ENCODE assay signal across 17 mouse cellular contexts in the genomic region with DNA sequence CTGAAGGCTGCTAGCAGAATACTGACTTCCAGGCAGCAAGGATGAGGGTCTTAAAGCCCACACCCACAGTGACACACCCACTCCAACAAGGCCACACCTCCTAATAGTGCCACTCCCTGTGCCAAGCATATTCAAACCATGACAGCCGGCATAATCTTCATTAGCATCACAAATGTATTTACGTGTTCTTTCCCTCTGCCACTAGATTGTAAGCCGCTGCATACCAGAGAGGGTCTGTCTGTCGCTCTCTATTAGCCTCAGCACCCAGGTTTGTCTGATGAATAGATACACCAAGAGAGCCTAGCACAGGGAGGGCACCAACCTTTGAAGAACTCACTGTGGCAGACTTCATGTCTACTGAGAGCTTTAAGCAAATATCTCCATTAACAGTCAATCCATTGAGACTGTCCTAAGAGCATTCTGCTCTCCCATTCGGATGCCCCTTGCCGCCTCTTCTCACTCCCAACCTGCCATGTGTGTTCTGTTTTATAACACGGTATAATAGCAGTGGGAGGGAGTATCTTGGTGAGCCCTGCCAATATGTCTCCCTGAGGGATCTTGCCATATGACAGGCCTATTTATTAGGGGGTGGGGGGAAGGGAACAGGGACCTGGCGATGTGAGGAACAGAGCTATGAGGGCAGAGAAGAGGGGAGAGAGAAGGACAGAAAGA. TPM values are rescaled to one million over a fixed set of nuclear protein-coding genes. Genes with fewer than 3 reads are reported as not detected.
DNase-seq lines count a peak whose midpoint lies in the region; ATAC-seq and TF ChIP-seq lines count a peak whose summit lies in the region.
"Had no signal": no experiment of that assay in that cellular context is flagged by ENCODE, and none has a peak within 500 bp of the region (broad histone marks: within the 10 kb centered on the region; RNA-seq: fewer than 3 reads in every experiment).

No protein-coding gene starts in this region.

- peaks cover 4% of the 10 kb centered on the region; the same call in 1 of the 2 replicates for H3K9me3 ChIP-seq in hindbrain, embryonic 12.5 days (replicated peaks)
- H3K9me3 ChIP-seq in hindbrain, embryonic 10.5 days, result peaks cover 6% of the 10 kb centered on the region; the same call in 1 of the 2 replicates
- no peaks in the 10 kb centered on the region for H3K9me3 ChIP-seq in hindbrain, postnatal 0 days (ENCODE audit: low read length)
- H3K9me3 ChIP-seq in liver, embryonic 12.5 days (replicated peaks), result peaks cover 3% of the 10 kb centered on the region; the same call in 1 of the 2 replicates
- H3K9me3 ChIP-seq: heart, embryonic 10.5 days; limb, embryonic 10.5 days; lung, embryonic 15.5 days had no signal

- peak overlapping the region; percentile 37; the same call in 1 of the 2 replicates for H3K27ac ChIP-seq in hindbrain, embryonic 12.5 days
- H3K27ac ChIP-seq in hindbrain, embryonic 10.5 days, result no peak overlapping the region
- H3K27ac ChIP-seq in hindbrain, postnatal 0 days, result no peak overlapping the region
- no peak overlapping the region for H3K27ac ChIP-seq in liver, embryonic 12.5 days
- H3K27ac ChIP-seq: heart, embryonic 10.5 days; limb, embryonic 10.5 days; lung, embryonic 15.5 days; macrophage had no signal

- no peak overlapping the region for H3K4me2 ChIP-seq in hindbrain, embryonic 12.5 days (replicated peaks)
- H3K4me2 ChIP-seq in hindbrain, postnatal 0 days (ENCODE audit: low read depth, low read length), result no peak overlapping the region
- no peak overlapping the region for H3K4me2 ChIP-seq in liver, embryonic 12.5 days
- H3K4me2 ChIP-seq: liver, embryonic 11.5 days; lung, embryonic 15.5 days had no signal

- ATAC-seq in hindbrain, embryonic 12.5 days (ENCODE audit: low FRiP score), result peak; percentile 69
- peak; percentile 64 for ATAC-seq in hindbrain, postnatal 0 days
- no peak for ATAC-seq in liver, embryonic 12.5 days
- ATAC-seq: intestine, postnatal 0 days had no signal

- no peak overlapping the region for H3K9ac ChIP-seq in hindbrain, embryonic 12.5 days
- H3K9ac ChIP-seq in hindbrain, postnatal 0 days (replicated peaks; ENCODE audit: low read length), result no peak overlapping the region
- no peak overlapping the region for H3K9ac ChIP-seq in liver, embryonic 12.5 days
- H3K9ac ChIP-seq: lung, embryonic 15.5 days had no signal

- H3K4me3 ChIP-seq in hindbrain, embryonic 12.5 days, result no peak overlapping the region
- no peak overlapping the region for H3K4me3 ChIP-seq in hindbrain, embryonic 10.5 days
- H3K4me3 ChIP-seq in hindbrain, postnatal 0 days (ENCODE audit: low read length), result no peak overlapping the region
- no peak overlapping the region for H3K4me3 ChIP-seq in liver, embryonic 12.5 days
- H3K4me3 ChIP-seq: heart, embryonic 10.5 days; limb, embryonic 10.5 days; lung, embryonic 15.5 days had no signal

- no peaks in the 10 kb centered on the region for H3K36me3 ChIP-seq in hindbrain, embryonic 12.5 days
- no peaks in the 10 kb centered on the region for H3K36me3 ChIP-seq in hindbrain, embryonic 10.5 days
- no peaks in the 10 kb centered on the region for H3K36me3 ChIP-seq in hindbrain, postnatal 0 days (ENCODE audit: insufficient read depth, low read length)
- H3K36me3 ChIP-seq in liver, embryonic 12.5 days, result no peaks in the 10 kb centered on the region
- H3K36me3 ChIP-seq: heart, embryonic 10.5 days; limb, embryonic 10.5 days; lung, embryonic 15.5 days had no signal

- peaks cover 7% of the 10 kb centered on the region for H3K4me1 ChIP-seq in hindbrain, embryonic 12.5 days
- H3K4me1 ChIP-seq in hindbrain, embryonic 10.5 days (replicated peaks), result peaks cover 7% of the 10 kb centered on the region; the same call in 1 of the 2 replicates
- H3K4me1 ChIP-seq in hindbrain, postnatal 0 days (ENCODE audit: insufficient read depth, low read length), result no peaks in the 10 kb centered on the region
- no peaks in the 10 kb centered on the region for H3K4me1 ChIP-seq in liver, embryonic 12.5 days
- H3K4me1 ChIP-seq: heart, embryonic 10.5 days; limb, embryonic 10.5 days; lung, embryonic 15.5 days had no signal

- WGBS in hindbrain, embryonic 12.5 days, result 41% methylated on average over 8 of the region's 8 CpGs
- WGBS in hindbrain, embryonic 10.5 days, result 65% methylated on average over 8 of the region's 8 CpGs
- 26% methylated on average over 8 of the region's 8 CpGs for WGBS in hindbrain, postnatal 0 days
- WGBS in liver, embryonic 12.5 days (ENCODE audit: insufficient replicate concordance), result 53% methylated on average over 8 of the region's 8 CpGs

- TF ChIP-seq CTCF in hindbrain, postnatal 0 days (IDR thresholded peaks at IDR 0.05; ENCODE audit: low read depth), result no peak

- no peak for DNase-seq in hindbrain, embryonic 10.5 days (ENCODE audit: low spot score)
- DNase-seq in MN1 (ENCODE audit: low spot score) (peak; percentile 62), ZHBTc4 (ENCODE audit: low read depth, low spot score) (peak; percentile 32)
- DNase-seq in hindbrain, postnatal 0 days (ENCODE audit: low spot score), result no peak
- DNase-seq in heart, adult 18-20 months, result no peak
- DNase-seq in thymus, postnatal 14 days, result no peak
- DNase-seq: cerebellum, adult 18-20 months; gastrocnemius, postnatal 10 days; retina, postnatal 1 day had no signal

- H3K27me3 ChIP-seq in hindbrain, embryonic 12.5 days, result no peaks in the 10 kb centered on the region
- H3K27me3 ChIP-seq in hindbrain, embryonic 10.5 days (ENCODE audit: insufficient read depth, poor library complexity, severe bottlenecking), result no peaks in the 10 kb centered on the region; the same call in 1 of the 2 replicates
- no peaks in the 10 kb centered on the region for H3K27me3 ChIP-seq in hindbrain, postnatal 0 days (ENCODE audit: insufficient read depth, low read length)
- peaks cover 7% of the 10 kb centered on the region; the same call in 1 of the 2 replicates for H3K27me3 ChIP-seq in liver, embryonic 12.5 days (replicated peaks)
- H3K27me3 ChIP-seq: lung, embryonic 15.5 days had no signal

RNA-seq across cellular contexts. Expression of a gene that starts 30.3 kb away (rescaled TPM):
- 17.0 and 18.9 TPM in 2 replicates for polyA plus RNA-seq in hindbrain, embryonic 12.5 days (2016; fragmentation: Nextera tagmentation; extraction: Ambion mirVana)
- 14.2 and 18.2 TPM in 2 replicates for polyA plus RNA-seq in hindbrain, embryonic 10.5 days (2016; fragmentation: Nextera tagmentation; extraction: Ambion mirVana)
- total RNA-seq in hindbrain, postnatal 0 days (2014; rRNA removed), result 28.0 and 29.7 TPM in 2 replicates
- polyA plus RNA-seq in hindbrain, postnatal 0 days (2015; fragmentation: Nextera tagmentation; extraction: Ambion mirVana), result 22.6 and 22.9 TPM in 2 replicates
- total RNA-seq in heart, adult 18-20 months (2021), result 10 to 100 TPM; 27.9 to 28.6 TPM
- polyA plus RNA-seq in liver, embryonic 12.5 days (2016; fragmentation: Nextera tagmentation; extraction: Ambion mirVana), result 9.5 and 10.2 TPM in 2 replicates

Comparison
In these comparisons a context has a peak if more than half of its experiments do, and no peak if none do; other contexts are left out.
1. DNase-seq: peak in MN1 (single experiment) and ZHBTc4 (single experiment); none in hindbrain, embryonic 10.5 days (single experiment), hindbrain, postnatal 0 days (single experiment), heart, adult 18-20 months (0 of 2) and thymus, postnatal 14 days (single experiment).